Mouse (Mus musculus): ENCODE results near the gene Chrna10. TPM values are rescaled to one million over a fixed set of nuclear protein-coding genes. Genes with fewer than 3 reads are reported as not detected.

The Chrna10 gene
- polyA plus RNA-seq, 1 experiment from 2014 or later = not detected

GRCm38 (mm10) chr7:102063891-102064290, 52.7 kb downstream of the Chrna10 start:
- 40% methylated on average over 9 of the region's 9 CpGs for WGBS
- H3K36me3 ChIP-seq (ENCODE audit: control insufficient read depth, insufficient read depth, low read length) = peaks cover 16% of the 10 kb centered on the region
- H3K27ac ChIP-seq (replicated peaks in 1 of 2; ENCODE audit: control insufficient read depth in 1 of 2, insufficient read depth in 1 of 2, low read depth in 2 of 2, low read length in 2 of 2) = no peak overlapping the region
- ATAC-seq (ENCODE audit: insufficient number of reproducible peaks, insufficient read depth, low FRiP score, low read depth) = no peak
- no peaks in the 10 kb centered on the region for H3K27me3 ChIP-seq (ENCODE audit: control insufficient read depth, insufficient read depth, low read length)
- H3K4me2 ChIP-seq (ENCODE audit: low read length) = peak overlapping the region; percentile 78
- no peak overlapping the region for H3K9ac ChIP-seq (ENCODE audit: low read length)
- H3K4me1 ChIP-seq (ENCODE audit: control insufficient read depth in 2 of 2, insufficient read depth in 2 of 2, low read length in 2 of 2) = peaks cover 5 to 16% of the 10 kb centered on the region in 2 experiments; a peak in 3 of 4 replicates
- H3K9me3 ChIP-seq (ENCODE audit: control insufficient read depth, low read length) = no peaks in the 10 kb centered on the region
- peak overlapping the region in 1 of 2 experiments; percentile 74; a peak in 3 of 4 replicates for H3K4me3 ChIP-seq (ENCODE audit: control insufficient read depth in 1 of 2, insufficient read depth in 1 of 2, low read depth in 1 of 2, low read length in 2 of 2)

- H3K9me3 ChIP-seq (ENCODE audit: control insufficient read depth, low read length) = no peaks in the 10 kb centered on the region
- H3K36me3 ChIP-seq (ENCODE audit: control insufficient read depth, insufficient read depth, low read length) = peaks cover 18% of the 10 kb centered on the region
- H3K27me3 ChIP-seq (ENCODE audit: control insufficient read depth, insufficient read depth, low read length) = no peaks in the 10 kb centered on the region
- no peak overlapping the region for H3K4me3 ChIP-seq (ENCODE audit: control insufficient read depth in 1 of 2, insufficient read depth in 1 of 2, low read depth in 1 of 2, low read length in 2 of 2)
- H3K9ac ChIP-seq (ENCODE audit: low read length) = no peak overlapping the region
- no peak overlapping the region for H3K27ac ChIP-seq (replicated peaks in 1 of 2; ENCODE audit: control insufficient read depth in 1 of 2, insufficient read depth in 1 of 2, low read depth in 2 of 2, low read length in 2 of 2)
- WGBS = 69% methylated on average over 1 of the region's 1 CpGs
- peaks cover 5 to 16% of the 10 kb centered on the region in 2 experiments for H3K4me1 ChIP-seq (ENCODE audit: control insufficient read depth in 2 of 2, insufficient read depth in 2 of 2, low read length in 2 of 2)
- ATAC-seq (ENCODE audit: insufficient number of reproducible peaks, insufficient read depth, low FRiP score, low read depth) = no peak
- H3K4me2 ChIP-seq (ENCODE audit: low read length) = no peak overlapping the region
Measured at GRCm38 (mm10) chr7:102062203-102062602, 54.4 kb downstream of the Chrna10 start.

- ATAC-seq (ENCODE audit: insufficient number of reproducible peaks, insufficient read depth, low FRiP score, low read depth) = no peak
- Histone ChIP-seq H3K27me3 (ENCODE audit: control insufficient read depth, insufficient read depth, low read length) (no peaks in the 10 kb centered on the region), H3K4me3 (ENCODE audit: control insufficient read depth in 1 of 2, insufficient read depth in 1 of 2, low read depth in 1 of 2, low read length in 2 of 2) (no peak overlapping the region), H3K27ac (replicated peaks in 1 of 2; ENCODE audit: control insufficient read depth in 1 of 2, insufficient read depth in 1 of 2, low read depth in 2 of 2, low read length in 2 of 2) (no peak overlapping the region), H3K4me1 (ENCODE audit: control insufficient read depth in 2 of 2, insufficient read depth in 2 of 2, low read length in 2 of 2) (peaks cover 1 to 13% of the 10 kb centered on the region in 2 experiments), H3K36me3 (ENCODE audit: control insufficient read depth, insufficient read depth, low read length) (peaks cover 21% of the 10 kb centered on the region), H3K4me2 (ENCODE audit: low read length) (no peak overlapping the region), H3K9ac (ENCODE audit: low read length) (no peak overlapping the region), H3K9me3 (ENCODE audit: control insufficient read depth, low read length) (no peaks in the 10 kb centered on the region)
- WGBS = 59% methylated on average over 3 of the region's 3 CpGs
Measured at GRCm38 (mm10) chr7:102061353-102061752, 55.3 kb downstream of the Chrna10 start.

Other genes with a start within 250 kb of the Chrna10 start
- gene Folr1, start 246.0 kb downstream of the Chrna10 start, polyA plus RNA-seq (2014; fragmentation: Nextera tagmentation; extraction: Ambion mirVana) = 5.0 and 6.5 TPM in 2 replicates
- 142 and 146 TPM in 2 replicates for gene Lamtor1, start 210.9 kb downstream of the Chrna10 start, polyA plus RNA-seq (2014; fragmentation: Nextera tagmentation; extraction: Ambion mirVana)
- 0.12 and 0.14 TPM in 2 replicates for gene Tomt, start 210.5 kb downstream of the Chrna10 start, polyA plus RNA-seq (2014; fragmentation: Nextera tagmentation; extraction: Ambion mirVana)
- gene Lrrc51, start 182.9 kb downstream of the Chrna10 start, polyA plus RNA-seq (2014; fragmentation: Nextera tagmentation; extraction: Ambion mirVana) = 3.9 and 5.0 TPM in 2 replicates
- 60.5 and 62.5 TPM in 2 replicates for gene Numa1, start 182.7 kb downstream of the Chrna10 start, polyA plus RNA-seq (2014; fragmentation: Nextera tagmentation; extraction: Ambion mirVana)
- 1.7 and 2.1 TPM in 2 replicates for gene Il18bp, start 98.1 kb downstream of the Chrna10 start, polyA plus RNA-seq (2014; fragmentation: Nextera tagmentation; extraction: Ambion mirVana)
- 16.2 and 16.9 TPM in 2 replicates for gene Rnf121, start 51.4 kb downstream of the Chrna10 start, polyA plus RNA-seq (2014; fragmentation: Nextera tagmentation; extraction: Ambion mirVana)
- 14.9 and 16.2 TPM in 2 replicates for gene Xndc1, start 51.3 kb downstream of the Chrna10 start, polyA plus RNA-seq (2014; fragmentation: Nextera tagmentation; extraction: Ambion mirVana)
- 0.78 and 1.1 TPM in 2 replicates for gene Xntrpc, start 51.1 kb downstream of the Chrna10 start, polyA plus RNA-seq (2014; fragmentation: Nextera tagmentation; extraction: Ambion mirVana)
- gene Trpc2, start 33.7 kb downstream of the Chrna10 start, polyA plus RNA-seq (2014; fragmentation: Nextera tagmentation; extraction: Ambion mirVana) = not detected in 2 replicates
- gene Art1, start 15.1 kb downstream of the Chrna10 start, polyA plus RNA-seq (2014; fragmentation: Nextera tagmentation; extraction: Ambion mirVana) = 3.7 and 3.9 TPM in 2 replicates
- 1.3 and 1.6 TPM in 2 replicates for gene Art5, start 7.3 kb downstream of the Chrna10 start, polyA plus RNA-seq (2014; fragmentation: Nextera tagmentation; extraction: Ambion mirVana)
- gene Nup98, start 93.3 kb upstream of the Chrna10 start, polyA plus RNA-seq (2014; fragmentation: Nextera tagmentation; extraction: Ambion mirVana) = 27.3 and 27.6 TPM in 2 replicates
- 63.5 and 70.1 TPM in 2 replicates for gene Pgap2, start 93.4 kb upstream of the Chrna10 start, polyA plus RNA-seq (2014; fragmentation: Nextera tagmentation; extraction: Ambion mirVana)
- 43.8 and 46.2 TPM in 2 replicates for gene Rhog, start 139.2 kb upstream of the Chrna10 start, polyA plus RNA-seq (2014; fragmentation: Nextera tagmentation; extraction: Ambion mirVana)
- gene Stim1, start 151.0 kb upstream of the Chrna10 start, polyA plus RNA-seq (2014; fragmentation: Nextera tagmentation; extraction: Ambion mirVana) = 13.1 and 15.0 TPM in 2 replicates

All from heart, embryonic 14.5 days (tissue).